Mouse (Mus musculus) E14TG2a.4 (cell line): ENCODE results near the gene Cmtm4.

Experiments used
- CTCF ChIP-seq: conservative IDR thresholded peaks from 2 replicates; pipeline ENCODE4 v1.5.1; 2014; ENCODE audit warnings: low read length
- NANOG ChIP-seq: IDR thresholded peaks from 2 replicates; pipeline ENCODE4 v1.6.1; 2014; ENCODE audit warnings: borderline replicate concordance, low read length, mixed read lengths
- POU5F1 ChIP-seq: IDR thresholded peaks from 2 replicates; pipeline ENCODE4 v1.6.1; 2014; ENCODE audit warnings: low read length, borderline replicate concordance

DNA sequence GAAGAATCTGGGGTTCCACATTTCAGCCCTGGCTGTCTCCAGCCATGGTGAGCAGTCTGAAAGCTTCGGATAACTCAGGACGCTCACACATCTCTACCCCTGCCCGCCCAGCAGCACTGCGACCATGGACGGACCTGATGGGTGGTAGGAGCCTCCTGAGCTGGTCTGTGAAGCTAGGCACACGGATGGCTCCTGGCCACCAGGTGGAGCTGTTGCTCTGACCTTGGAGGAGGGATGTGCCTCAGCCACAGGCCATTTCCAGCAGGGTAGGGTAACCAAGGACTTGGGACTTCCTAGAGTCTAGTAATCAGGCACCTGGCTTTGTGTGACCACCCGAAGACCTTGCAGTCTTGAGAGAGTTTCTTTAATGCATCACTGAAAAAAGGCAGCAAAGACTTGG is 51.6 kb downstream of the Cmtm4 start:
- TF ChIP-seq CTCF (peak; percentile 75), POU5F1 (no peak), NANOG (no peak)
